Mouse (Mus musculus) forebrain, embryonic 13.5 days (tissue): ENCODE data around the gene D130043K22Rik. TPM values are rescaled to one million over a fixed set of nuclear protein-coding genes. Genes with fewer than 3 reads are reported as not detected.

Source experiments
- ATAC-seq: fragments of 200-750 bp; cut with Nextera tagmentation; 2 replicates; pipeline ENCODE4 v1.8.0; 2017
- H3K27ac ChIP-seq: fragments of 300-500 bp; sonication (generic); 2 replicates; pipeline ENCODE4 v1.5.1; 2015; ENCODE audit warnings: inconsistent platforms, mild to moderate bottlenecking, moderate library complexity
- H3K27me3 ChIP-seq: fragments of 300-500 bp; sonication (generic); 2 replicates; pipeline ENCODE4 v1.6.1; 2015; ENCODE audit warnings: mild to moderate bottlenecking, inconsistent platforms
- H3K36me3 ChIP-seq: fragments of 300-500 bp; sonication (generic); 2 replicates; pipeline ENCODE4 v1.6.1; 2015; ENCODE audit warnings: mild to moderate bottlenecking, inconsistent platforms; ENCODE audit not compliant: poor library complexity, severe bottlenecking
- H3K4me1 ChIP-seq: fragments of 300-500 bp; sonication (generic); 2 replicates; pipeline ENCODE4 v1.6.1; 2015; ENCODE audit warnings: inconsistent platforms
- H3K4me2 ChIP-seq: fragments of 300-500 bp; sonication (generic); 2 replicates; pipeline ENCODE4 v1.6.1; 2015; ENCODE audit warnings: inconsistent platforms, mild to moderate bottlenecking, moderate library complexity
- H3K4me3 ChIP-seq: fragments of 300-500 bp; sonication (generic); 2 replicates; pipeline ENCODE4 v1.5.1; 2015; ENCODE audit warnings: mild to moderate bottlenecking, inconsistent platforms
- H3K9ac ChIP-seq: fragments of 300-500 bp; sonication (generic); 2 replicates; pipeline ENCODE4 v1.6.1; 2015; ENCODE audit warnings: mild to moderate bottlenecking, inconsistent platforms
- H3K9me3 ChIP-seq: fragments of 300-500 bp; sonication (generic); replicated peaks from 2 replicates; pipeline ENCODE4 v1.6.1; 2016; ENCODE audit warnings: inconsistent platforms
- WGBS: fragments of 180-500 bp; shearing (Covaris S2); methylation state at CpG from one replicate; pipeline ENCODE4 v1.1.7; 2015; 5-methylcytosine and 5-hydroxymethylcytosine counted together
- polyA plus RNA-seq: library from polyadenylated mRNA; unstranded; fragments of >200 nt; fragmentation: Nextera tagmentation; extraction: Ambion mirVana; gene quantifications from 2 replicates; pipeline ENCODE4 v1.2.1, GENCODE M21; 2015

D130043K22Rik gene
- polyA plus RNA-seq, 1 experiment from 2014 or later = 0.96 TPM

DNA sequence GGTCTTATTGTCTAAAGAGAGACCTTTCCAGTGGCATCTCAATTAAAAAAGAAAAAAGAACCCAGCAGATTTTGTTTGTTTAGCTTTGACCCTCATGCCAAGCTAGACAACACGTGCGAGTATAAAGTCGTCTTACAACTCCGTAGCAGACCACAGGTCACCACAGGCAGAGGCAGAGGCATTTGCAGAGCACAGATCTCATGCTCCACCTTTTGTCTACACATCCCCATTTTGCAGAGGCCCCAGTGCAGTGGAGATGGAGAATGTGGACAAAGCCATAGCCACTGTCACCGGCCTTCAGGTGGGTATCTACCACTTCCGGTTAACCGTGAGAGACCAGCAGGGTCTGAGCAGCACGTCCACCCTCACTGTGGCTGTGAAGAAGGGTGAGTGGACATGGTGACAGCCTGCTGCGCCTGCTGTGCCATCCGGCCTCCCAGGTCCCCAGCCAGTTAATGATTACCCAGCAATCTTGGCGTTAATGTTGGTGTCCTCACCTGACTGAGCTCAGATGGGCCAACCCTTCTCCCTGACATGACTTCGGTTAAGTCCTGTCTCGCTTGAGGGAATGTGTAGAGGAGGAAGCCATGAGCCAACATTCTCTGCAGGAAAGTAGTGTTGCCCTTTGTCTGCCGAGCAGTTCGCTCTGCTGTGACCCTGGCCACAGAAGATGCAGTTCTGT is 34.6 kb downstream of the D130043K22Rik start:
- no peak overlapping the region for H3K4me2 ChIP-seq

DNA sequence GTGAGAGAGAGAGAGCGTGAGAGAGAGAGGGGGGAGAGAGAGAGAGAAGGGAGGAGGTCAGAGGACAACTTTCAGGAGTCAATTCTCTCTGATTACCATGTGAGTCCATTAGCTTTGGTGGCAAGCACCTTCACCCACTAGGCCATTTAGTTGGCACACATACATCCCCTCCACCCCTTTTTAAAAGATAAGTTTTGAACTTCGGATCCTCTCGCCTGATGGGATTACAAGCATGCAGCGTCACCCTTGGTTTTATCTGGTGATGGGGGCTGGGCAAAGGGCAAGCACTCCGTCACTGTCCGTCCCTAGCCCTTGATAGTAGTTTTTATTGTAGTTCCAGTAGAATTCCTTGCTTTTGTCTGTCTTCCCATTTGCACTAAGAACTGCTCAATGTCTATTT is 35.3 kb downstream of the D130043K22Rik start:
- H3K27ac ChIP-seq = no peak overlapping the region
- no peak for ATAC-seq
- H3K4me3 ChIP-seq = no peak overlapping the region
- H3K4me2 ChIP-seq = no peak overlapping the region
- H3K9me3 ChIP-seq = 0 out of 2 replicates have a peak, but pooled peaks cover 10% of the 10 kb centered on the region
- 90% methylated on average over 6 of the region's 6 CpGs for WGBS
- H3K9ac ChIP-seq = no peak overlapping the region
- no peaks in the 10 kb centered on the region for H3K27me3 ChIP-seq
- no peaks in the 10 kb centered on the region for H3K36me3 ChIP-seq
- no peaks in the 10 kb centered on the region for H3K4me1 ChIP-seq

More for the DNA sequence above, 34.6 kb downstream of the D130043K22Rik start:
- 90% methylated on average over 15 of the region's 15 CpGs for WGBS
- Histone ChIP-seq H3K4me1 (no peaks in the 10 kb centered on the region), H3K36me3 (no peaks in the 10 kb centered on the region), H3K9ac (no peak overlapping the region), H3K4me3 (no peak overlapping the region), H3K27ac (no peak overlapping the region), H3K9me3 (0 out of 2 replicates have a peak, but pooled peaks cover 9% of the 10 kb centered on the region), H3K27me3 (no peaks in the 10 kb centered on the region)
- no peak for ATAC-seq

GRCm38 (mm10) chr13:24880704-24881103 is 35.8 kb downstream of the D130043K22Rik start:
- WGBS = 93% methylated on average over 5 of the region's 5 CpGs
- no peak for ATAC-seq

DNA sequence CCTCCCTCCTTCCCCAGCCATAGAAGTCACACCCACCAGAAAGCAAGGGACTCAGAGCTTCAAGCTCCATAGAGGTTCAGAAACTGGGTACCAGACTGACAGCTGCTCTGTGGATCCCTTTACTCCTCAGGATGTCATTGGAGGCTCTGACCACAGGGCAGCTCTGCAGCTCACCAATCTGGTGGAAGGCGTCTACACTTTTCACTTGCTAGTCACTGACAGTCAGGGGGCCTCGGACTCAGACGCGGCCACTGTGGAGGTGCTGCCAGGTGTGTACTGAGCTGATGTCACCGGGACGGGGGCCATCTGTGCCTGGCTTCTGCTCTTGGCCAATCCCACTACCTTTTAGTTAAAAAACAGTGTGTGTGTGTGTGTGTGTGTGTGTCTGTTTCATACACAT is 37.5 kb downstream of the D130043K22Rik start:
- no peak overlapping the region for H3K4me3 ChIP-seq
- no peak overlapping the region for H3K27ac ChIP-seq
- no peak overlapping the region for H3K4me2 ChIP-seq
- 95% methylated on average over 6 of the region's 6 CpGs for WGBS
- H3K9me3 ChIP-seq = 0 out of 2 replicates have a peak, but pooled peaks cover 8% of the 10 kb centered on the region
- no peaks in the 10 kb centered on the region for H3K27me3 ChIP-seq
- no peaks in the 10 kb centered on the region for H3K36me3 ChIP-seq
- no peak for ATAC-seq
- no peaks in the 10 kb centered on the region for H3K4me1 ChIP-seq
- H3K9ac ChIP-seq = no peak overlapping the region

More at GRCm38 (mm10) chr13:24880704-24881103, 35.8 kb downstream of the D130043K22Rik start:
- no peaks in the 10 kb centered on the region for H3K27me3 ChIP-seq
- no peak overlapping the region for H3K9ac ChIP-seq
- no peak overlapping the region for H3K27ac ChIP-seq
- no peak overlapping the region for H3K4me3 ChIP-seq
- H3K9me3 ChIP-seq = 0 out of 2 replicates have a peak, but pooled peaks cover 8% of the 10 kb centered on the region
- H3K4me2 ChIP-seq = no peak overlapping the region
- H3K4me1 ChIP-seq = no peaks in the 10 kb centered on the region
- no peaks in the 10 kb centered on the region for H3K36me3 ChIP-seq

DNA sequence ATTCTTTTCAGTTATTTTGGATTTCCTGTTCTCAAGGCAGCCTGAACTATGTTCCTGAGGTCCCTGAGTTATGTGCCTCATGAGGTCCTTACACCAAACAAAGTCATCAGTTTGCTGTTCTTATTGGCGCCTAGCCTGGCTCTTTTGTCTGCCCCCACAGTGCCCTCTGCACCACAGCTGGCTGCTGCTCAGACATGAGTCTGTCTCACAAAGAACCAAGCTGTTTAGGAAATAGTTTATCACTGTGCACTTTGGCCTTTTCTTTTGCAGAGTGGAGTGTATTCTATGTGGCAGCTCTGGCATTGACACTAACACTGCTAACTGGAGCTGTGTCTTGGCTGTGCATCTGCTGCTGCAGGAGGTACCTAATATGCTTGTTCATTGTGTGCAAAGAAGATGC is 44.6 kb downstream of the D130043K22Rik start:
- Histone ChIP-seq H3K9ac (no peak overlapping the region), H3K4me1 (no peaks in the 10 kb centered on the region), H3K27ac (no peak overlapping the region), H3K36me3 (no peaks in the 10 kb centered on the region), H3K9me3 (0 out of 2 replicates have a peak, but pooled peaks cover 2% of the 10 kb centered on the region), H3K4me3 (no peak overlapping the region), H3K4me2 (no peak overlapping the region), H3K27me3 (no peaks in the 10 kb centered on the region)
- ATAC-seq = no peak
- 60% methylated on average over 1 of the region's 1 CpGs for WGBS

GRCm38 (mm10) chr13:24892516-24892915 is 47.6 kb downstream of the D130043K22Rik start:
- Histone ChIP-seq H3K4me3 (no peak overlapping the region), H3K27me3 (no peaks in the 10 kb centered on the region), H3K4me1 (no peaks in the 10 kb centered on the region), H3K9ac (no peak overlapping the region), H3K9me3 (no peaks in the 10 kb centered on the region), H3K27ac (no peak overlapping the region), H3K4me2 (no peak overlapping the region), H3K36me3 (no peaks in the 10 kb centered on the region)
- ATAC-seq = no peak
- 94% methylated on average over 3 of the region's 3 CpGs for WGBS

- Histone ChIP-seq H3K27ac (no peak overlapping the region), H3K4me3 (no peak overlapping the region), H3K9ac (no peak overlapping the region), H3K36me3 (no peaks in the 10 kb centered on the region), H3K4me1 (no peaks in the 10 kb centered on the region), H3K9me3 (no peaks in the 10 kb centered on the region), H3K4me2 (no peak overlapping the region), H3K27me3 (no peaks in the 10 kb centered on the region)
- 83% methylated on average over 2 of the region's 2 CpGs for WGBS
- ATAC-seq = no peak
These were observed 48.9 kb downstream of the D130043K22Rik start for GRCm38 (mm10) chr13:24893880-24894279.

GRCm38 (mm10) chr13:24901916-24902315 is 57.0 kb downstream of the D130043K22Rik start:
- Histone ChIP-seq H3K4me2 (no peak overlapping the region), H3K27ac (no peak overlapping the region), H3K4me1 (no peaks in the 10 kb centered on the region), H3K36me3 (0 out of 2 replicates have a peak, but pooled peaks cover 2% of the 10 kb centered on the region), H3K4me3 (no peak overlapping the region), H3K27me3 (no peaks in the 10 kb centered on the region), H3K9me3 (no peaks in the 10 kb centered on the region), H3K9ac (no peak overlapping the region)
- 95% methylated on average over 2 of the region's 2 CpGs for WGBS
- no peak for ATAC-seq

DNA sequence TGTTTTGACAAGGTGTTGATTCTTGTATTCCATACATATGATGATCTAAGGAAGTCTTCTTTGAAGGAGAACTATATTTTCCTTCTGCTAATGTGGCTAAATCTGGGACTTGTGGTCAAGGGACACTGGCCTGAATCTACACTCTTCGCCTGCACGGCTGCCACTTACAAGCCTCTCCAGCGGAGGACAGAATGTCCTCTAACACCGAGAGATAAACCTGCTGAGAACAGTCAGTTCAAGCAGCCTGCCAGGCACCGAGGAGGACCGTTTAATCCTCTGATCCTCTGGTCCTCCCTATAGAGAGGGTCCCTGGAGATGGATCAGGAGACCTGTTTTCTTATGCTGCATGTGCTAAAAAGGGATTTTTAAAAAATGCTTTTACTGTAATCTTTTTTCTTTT is 58.5 kb downstream of the D130043K22Rik start:
- Histone ChIP-seq H3K36me3 (0 out of 2 replicates have a peak, but pooled peaks cover 3% of the 10 kb centered on the region), H3K9me3 (no peaks in the 10 kb centered on the region), H3K27ac (no peak overlapping the region), H3K4me1 (no peaks in the 10 kb centered on the region), H3K27me3 (no peaks in the 10 kb centered on the region), H3K9ac (no peak overlapping the region), H3K4me2 (no peak overlapping the region), H3K4me3 (no peak overlapping the region)
- 85% methylated on average over 6 of the region's 6 CpGs for WGBS
- no peak for ATAC-seq

- H3K4me1 ChIP-seq = no peaks in the 10 kb centered on the region
- no peak overlapping the region for H3K9ac ChIP-seq
- ATAC-seq = no peak
- 0 out of 2 replicates have a peak, but pooled peaks cover 9% of the 10 kb centered on the region for H3K36me3 ChIP-seq
- no peak overlapping the region for H3K4me2 ChIP-seq
- no peak overlapping the region for H3K4me3 ChIP-seq
- 91% methylated on average over 12 of the region's 12 CpGs for WGBS
- no peaks in the 10 kb centered on the region for H3K27me3 ChIP-seq
- no peaks in the 10 kb centered on the region for H3K9me3 ChIP-seq
- no peak overlapping the region for H3K27ac ChIP-seq
These were observed 60.5 kb downstream of the D130043K22Rik start for GRCm38 (mm10) chr13:24905422-24905821.

DNA sequence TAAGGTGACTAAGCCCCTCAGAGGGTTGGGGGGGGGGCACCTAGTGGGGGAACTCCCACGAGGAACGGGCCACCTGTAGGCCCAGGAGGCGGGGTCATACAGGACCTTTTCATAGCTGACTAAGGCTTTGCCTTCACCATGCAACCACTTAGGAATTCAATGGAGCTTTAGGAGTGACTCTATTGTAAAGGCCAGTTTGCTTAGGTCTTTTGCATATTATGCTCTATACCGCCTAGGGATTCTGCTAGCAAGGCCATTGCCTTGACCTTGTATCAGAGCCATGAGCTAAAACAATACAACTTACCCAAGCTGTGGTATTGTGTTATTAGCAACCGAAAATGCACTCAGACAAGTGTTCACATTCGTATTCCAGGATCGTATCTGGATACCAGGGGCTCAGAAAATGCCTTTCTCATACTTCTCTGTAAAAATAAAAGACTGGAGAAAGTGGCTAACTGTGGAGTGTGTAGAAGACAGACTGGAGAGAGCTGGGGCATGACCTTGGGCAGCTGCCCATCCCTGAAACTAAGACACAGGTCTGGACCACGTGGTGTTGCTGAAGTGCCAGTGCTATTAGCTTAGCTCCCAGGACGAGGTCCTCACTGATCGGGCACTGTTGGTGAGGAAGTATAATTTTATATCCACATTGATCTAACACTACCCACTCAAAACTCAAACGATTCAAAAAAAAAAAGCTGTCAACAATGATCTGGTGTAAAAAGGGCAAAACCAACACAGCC is 62.1 kb downstream of the D130043K22Rik start:
- no peaks in the 10 kb centered on the region for H3K9me3 ChIP-seq
- WGBS = 67% methylated on average over 11 of the region's 11 CpGs
- H3K36me3 ChIP-seq = peaks cover 17% of the 10 kb centered on the region; the same call in 1 of the 2 replicates
- no peak overlapping the region for H3K9ac ChIP-seq
- no peaks in the 10 kb centered on the region for H3K27me3 ChIP-seq
- no peak overlapping the region for H3K4me2 ChIP-seq
- ATAC-seq = no peak
- no peak overlapping the region for H3K4me3 ChIP-seq
- H3K27ac ChIP-seq = no peak overlapping the region
- no peaks in the 10 kb centered on the region for H3K4me1 ChIP-seq

- ATAC-seq = no peak
- no peak overlapping the region for H3K9ac ChIP-seq
- H3K9me3 ChIP-seq = no peaks in the 10 kb centered on the region
- no peaks in the 10 kb centered on the region for H3K27me3 ChIP-seq
- no peak overlapping the region for H3K27ac ChIP-seq
- H3K4me3 ChIP-seq = no peak overlapping the region
- peaks cover 28% of the 10 kb centered on the region for H3K36me3 ChIP-seq
- H3K4me1 ChIP-seq = no peaks in the 10 kb centered on the region
- WGBS = 97% methylated on average over 1 of the region's 1 CpGs
- H3K4me2 ChIP-seq = no peak overlapping the region
These were observed 64.2 kb downstream of the D130043K22Rik start for GRCm38 (mm10) chr13:24909112-24909511.
